Mouse (Mus musculus) left cerebral cortex, adult 18-20 months (tissue): Measurements from ENCODE around the gene Mxd3. TPM values are rescaled to one million over a fixed set of nuclear protein-coding genes. Genes with fewer than 3 reads are reported as not detected.
A peak's percentile ranks its signal among the peaks of the same experiment; 100 is the strongest.

Experiments used
- DNase-seq, 2 experiments: peaks; one replicate each; pipeline ENCODE4 v3.0.0; 2021 to 2022; ENCODE audit warnings: low spot score in 2 of 2, mixed read lengths in 1 of 2
- long read RNA-seq, 2 experiments: library from polyadenylated mRNA; stranded (forward); transcript quantifications; one replicate each; pipeline ENCODE4 v2.0.0; 2021
- total RNA-seq, 2 experiments: library from RNA; stranded (reverse); gene quantifications; 2 replicates each; pipeline ENCODE4 v1.2.3; 2021

Mxd3 gene
- 1 to 10 TPM; 1.1 to 1.8 TPM for total RNA-seq
- long read RNA-seq, experiment 1: 0 reads
- long read RNA-seq, experiment 2: 0 reads

GRCm38 (mm10) chr13:55329683-55330566 is at the start of gene Mxd3:
Gene Mxd3, minus strand, starts transcription at chr13:55329823.
- DNase-seq: peak; percentile 66 to 75

GRCm38 (mm10) chr13:55378907-55379580 is 49.4 kb upstream of the Mxd3 start:
- DNase-seq: no peak

- DNase-seq: no peak
These were observed 46.3 kb upstream of the Mxd3 start for GRCm38 (mm10) chr13:55375877-55376276.

GRCm38 (mm10) chr13:55374206-55374924 is 44.7 kb upstream of the Mxd3 start:
- no peak for DNase-seq

- no peak for DNase-seq
These were observed 42.1 kb upstream of the Mxd3 start for GRCm38 (mm10) chr13:55371740-55372139.

GRCm38 (mm10) chr13:55371007-55371681 is 41.5 kb upstream of the Mxd3 start:
- DNase-seq: no peak

- DNase-seq: no peak
These were observed 40.6 kb upstream of the Mxd3 start for GRCm38 (mm10) chr13:55370234-55370633.

GRCm38 (mm10) chr13:55369531-55370114 is 40.0 kb upstream of the Mxd3 start, which contains the start of gene Rgs14:
Gene Rgs14, plus strand, starts transcription at chr13:55369732.
- peak; percentile 48 to 57 for DNase-seq

GRCm38 (mm10) chr13:55368401-55368800 is 38.8 kb upstream of the Mxd3 start:
- no peak for DNase-seq

- peak; percentile 96 to 97 for DNase-seq
These were observed 32.9 kb upstream of the Mxd3 start, which contains the start of gene Lman2 for GRCm38 (mm10) chr13:55362453-55363060. Gene Lman2, minus strand, starts transcription at chr13:55362783.

GRCm38 (mm10) chr13:55361974-55362452 is 32.4 kb upstream of the Mxd3 start:
- DNase-seq: no peak

GRCm38 (mm10) chr13:55361145-55361544 is 31.5 kb upstream of the Mxd3 start:
- no peak for DNase-seq

- no peak for DNase-seq
These were observed 17.1 kb upstream of the Mxd3 start for GRCm38 (mm10) chr13:55346745-55347144.

- peak; percentile 38 to 49 for DNase-seq
These were observed 14.7 kb upstream of the Mxd3 start for GRCm38 (mm10) chr13:55344286-55344685.

- no peak for DNase-seq
These were observed 12.8 kb upstream of the Mxd3 start for GRCm38 (mm10) chr13:55342469-55342868.

GRCm38 (mm10) chr13:55339259-55339658 is 9.6 kb upstream of the Mxd3 start:
- DNase-seq: no peak

- DNase-seq: no peak
These were observed 8.8 kb upstream of the Mxd3 start for GRCm38 (mm10) chr13:55338131-55339054.

GRCm38 (mm10) chr13:55337341-55337975 is 7.8 kb upstream of the Mxd3 start:
- no peak for DNase-seq
